Comparison of ENCODE assay signal across 10 mouse cellular contexts in genomic region chr2:93339373-93340106, GRCm38 (mm10). TPM values are rescaled to one million over a fixed set of nuclear protein-coding genes. Genes with fewer than 3 reads are reported as not detected.
DNase-seq lines count a peak whose midpoint lies in the region; ATAC-seq and TF ChIP-seq lines count a peak whose summit lies in the region.
"Had no signal": no experiment of that assay in that cellular context is flagged by ENCODE, and none has a peak within 500 bp of the region (broad histone marks: within the 10 kb centered on the region; RNA-seq: fewer than 3 reads in every experiment).

No protein-coding gene starts in this region.

- H3K27ac ChIP-seq in embryonic facial prominence, embryonic 12.5 days, result peak overlapping the region; percentile 36; the same call in 1 of the 2 replicates
- H3K27ac ChIP-seq in embryonic facial prominence, embryonic 10.5 days (replicated peaks), result no peak overlapping the region
- H3K27ac ChIP-seq in MEL (ENCODE audit: control insufficient read depth, low read depth, low read length), result no peak overlapping the region
- peak overlapping the region; percentile 50 for H3K27ac ChIP-seq in hindbrain, embryonic 15.5 days (replicated peaks)
- H3K27ac ChIP-seq in left cerebral cortex, adult 2 months, result no peak overlapping the region
- H3K27ac ChIP-seq: kidney, postnatal 0 days had no signal

- peak; percentile 51 to 52; a peak in 3 of 4 replicates for TF ChIP-seq EP300 in MEL (IDR thresholded peaks at IDR 0.05; ENCODE audit: low read depth in 1 of 2, low read length in 2 of 2)

- 67% methylated on average over 9 of the region's 9 CpGs for whole genome bisulfite sequencing in embryonic facial prominence, embryonic 12.5 days
- 77% methylated on average over 9 of the region's 9 CpGs for WGBS in embryonic facial prominence, embryonic 10.5 days
- WGBS in hindbrain, embryonic 15.5 days, result 39% methylated on average over 9 of the region's 9 CpGs

- no peak overlapping the region for H3K4me3 ChIP-seq in embryonic facial prominence, embryonic 12.5 days
- no peak overlapping the region for H3K4me3 ChIP-seq in embryonic facial prominence, embryonic 10.5 days
- H3K4me3 ChIP-seq in MEL (ENCODE audit: control insufficient read depth in 1 of 2, insufficient read depth in 1 of 2, low read depth in 2 of 2, low read length in 2 of 2), result no peak overlapping the region
- H3K4me3 ChIP-seq in hindbrain, embryonic 15.5 days, result no peak overlapping the region
- no peak overlapping the region for H3K4me3 ChIP-seq in left cerebral cortex, adult 2 months

- DNase-seq in embryonic facial prominence, embryonic 10.5 days (ENCODE audit: low spot score), result no peak
- peak; percentile 44 for DNase-seq in MEL (ENCODE audit: low read depth, low spot score)
- DNase-seq in layer of hippocampus, adult 11-12 months (ENCODE audit: low spot score), result no peak
- no peak for DNase-seq in spleen, adult 12 weeks (ENCODE audit: low spot score)
- DNase-seq in left cerebral cortex, adult 2 months (ENCODE audit: extremely low spot score in 1 of 2, low spot score in 2 of 2), result no peak
- DNase-seq: B cell, adult 2 months had no signal

- TF ChIP-seq CTCF in MEL (IDR thresholded peaks at IDR 0.05 in 2 of 3, conservative IDR thresholded peaks at IDR 0.05 in 1 of 3; ENCODE audit: control insufficient read depth in 1 of 3, insufficient read depth in 1 of 3, low read depth in 2 of 3, low read length in 3 of 3, poor library complexity in 1 of 3, severe bottlenecking in 1 of 3), result no peak
- TF ChIP-seq CTCF in left cerebral cortex, adult 2 months (IDR thresholded peaks at IDR 0.05), result no peak

- no peaks in the 10 kb centered on the region for H3K79me2 ChIP-seq in MEL (ENCODE audit: control insufficient read depth, insufficient read depth, low read length, poor library complexity)

- peaks cover 8% of the 10 kb centered on the region for H3K4me1 ChIP-seq in embryonic facial prominence, embryonic 12.5 days
- peaks cover 32% of the 10 kb centered on the region for H3K4me1 ChIP-seq in embryonic facial prominence, embryonic 10.5 days
- H3K4me1 ChIP-seq in MEL (ENCODE audit: control insufficient read depth in 1 of 2, insufficient read depth in 2 of 2, low read length in 2 of 2), result peaks cover 5 to 13% of the 10 kb centered on the region in 2 experiments
- H3K4me1 ChIP-seq in hindbrain, embryonic 15.5 days (replicated peaks), result peaks cover 18% of the 10 kb centered on the region

- no peak overlapping the region for H3K9ac ChIP-seq in embryonic facial prominence, embryonic 12.5 days
- H3K9ac ChIP-seq in MEL (ENCODE audit: control insufficient read depth, low read depth, low read length, poor library complexity, severe bottlenecking), result no peak overlapping the region
- H3K9ac ChIP-seq in hindbrain, embryonic 15.5 days, result peak overlapping the region; percentile 17; the same call in 1 of the 2 replicates

- H3K36me3 ChIP-seq in embryonic facial prominence, embryonic 12.5 days, result no peaks in the 10 kb centered on the region
- H3K36me3 ChIP-seq in embryonic facial prominence, embryonic 10.5 days (replicated peaks), result no peaks in the 10 kb centered on the region
- peaks cover 0 to 6% of the 10 kb centered on the region in 2 experiments; a peak in 2 of 4 replicates for H3K36me3 ChIP-seq in MEL (ENCODE audit: control insufficient read depth in 1 of 2, insufficient read depth in 2 of 2, low read length in 2 of 2)
- no peaks in the 10 kb centered on the region for H3K36me3 ChIP-seq in hindbrain, embryonic 15.5 days

- intact Hi-C loops in left cerebral cortex, adult 2 months (cut with DNase I), result no loop called here

- no peak for TF ChIP-seq RAD21 in MEL (IDR thresholded peaks at IDR 0.05; ENCODE audit: low read depth, low read length)

- 0 out of 2 replicates have a peak, but pooled peaks cover 6% of the 10 kb centered on the region for H3K27me3 ChIP-seq in embryonic facial prominence, embryonic 12.5 days
- peaks cover 26% of the 10 kb centered on the region for H3K27me3 ChIP-seq in embryonic facial prominence, embryonic 10.5 days (replicated peaks; ENCODE audit: low read depth, poor library complexity, severe bottlenecking)
- H3K27me3 ChIP-seq in MEL (ENCODE audit: control insufficient read depth in 1 of 2, insufficient read depth in 2 of 2, low read length in 2 of 2), result no peaks in the 10 kb centered on the region
- H3K27me3 ChIP-seq in hindbrain, embryonic 15.5 days, result no peaks in the 10 kb centered on the region

- no peaks in the 10 kb centered on the region for H3K9me3 ChIP-seq in embryonic facial prominence, embryonic 12.5 days
- no peaks in the 10 kb centered on the region for H3K9me3 ChIP-seq in embryonic facial prominence, embryonic 10.5 days
- H3K9me3 ChIP-seq in MEL (replicated peaks; ENCODE audit: insufficient read depth, low read length), result no peaks in the 10 kb centered on the region
- no peaks in the 10 kb centered on the region for H3K9me3 ChIP-seq in hindbrain, embryonic 15.5 days

- H3K4me2 ChIP-seq in embryonic facial prominence, embryonic 12.5 days (replicated peaks), result no peak overlapping the region
- H3K4me2 ChIP-seq in hindbrain, embryonic 15.5 days, result no peak overlapping the region

- TF ChIP-seq POLR2A in MEL (IDR thresholded peaks at IDR 0.05; ENCODE audit: control insufficient read depth in 1 of 2, insufficient read depth in 1 of 2, low read depth in 1 of 2, low read length in 2 of 2, poor library complexity in 1 of 2), result no peak

- ATAC-seq in embryonic facial prominence, embryonic 12.5 days (ENCODE audit: insufficient number of reproducible peaks, insufficient read depth, low FRiP score, low TSS enrichment), result no peak
- ATAC-seq in hindbrain, embryonic 15.5 days (ENCODE audit: low FRiP score, low read depth), result no peak
- ATAC-seq in megakaryocyte-erythroid progenitor cell, adult 5-6 weeks (replicated peaks; ENCODE audit: low FRiP score, low TSS enrichment, poor library complexity, severe bottlenecking), result peak; percentile 36

TF ChIP-seq in MEL, 35 proteins besides CTCF, POLR2A, EP300 and RAD21:
- TF ChIP-seq NELFE (IDR thresholded peaks at IDR 0.05; ENCODE audit: low read depth, low read length) (no peak), ETS1 (IDR thresholded peaks at IDR 0.05; ENCODE audit: low read depth, low read length) (peak; percentile 43; the same call in 1 of the 2 replicates), POLR2AphosphoS2 (IDR thresholded peaks at IDR 0.05; ENCODE audit: low read length) (no peak), GATA1 (IDR thresholded peaks at IDR 0.05; ENCODE audit: low read depth, low read length) (0 out of 2 replicates have a peak, but pooled peaks have one; percentile 5), NRF1 (IDR thresholded peaks at IDR 0.05; ENCODE audit: insufficient read depth, low read depth, low read length, poor library complexity, severe bottlenecking) (no peak), JUND (IDR thresholded peaks at IDR 0.05; ENCODE audit: low read depth, low read length) (no peak), MYC (IDR thresholded peaks at IDR 0.05; ENCODE audit: low read depth, low read length) (0 out of 2 replicates have a peak, but pooled peaks have one; percentile 23), HCFC1 (IDR thresholded peaks at IDR 0.05; ENCODE audit: low read depth, low read length) (no peak), RCOR1 (IDR thresholded peaks at IDR 0.05; ENCODE audit: low read depth, low read length) (no peak)

RNA-seq across cellular contexts. Expression of gene Tspan18, which starts 5.2 kb away (rescaled TPM):
- 16.1 and 16.3 TPM in 2 replicates for polyA plus RNA-seq in embryonic facial prominence, embryonic 12.5 days (2016; fragmentation: Nextera tagmentation; extraction: Ambion mirVana)
- 20.7 and 25.3 TPM in 2 replicates for polyA plus RNA-seq in embryonic facial prominence, embryonic 10.5 days (2016; fragmentation: Nextera tagmentation; extraction: Ambion mirVana)
- total RNA-seq in MEL (2012; rRNA removed), result 1.5 and 2.2 TPM in 2 replicates
- polyA plus RNA-seq in MEL (2012; ENCODE audit: insufficient read depth in 1 of 2, insufficient read length in 2 of 2, low read depth in 1 of 2, low replicate concordance in 2 of 2, missing spikeins in 1 of 2), result 1 to 10 TPM in 1 of 2 experiments, not detected in 1; 4.4 TPM
- polyA plus RNA-seq in hindbrain, embryonic 15.5 days (2015; fragmentation: Nextera tagmentation; extraction: Ambion mirVana), result 17.9 and 23.5 TPM in 2 replicates
- 4.1 TPM in 1 of 2 replicates, not detected in the other for total RNA-seq in megakaryocyte-erythroid progenitor cell, adult 5-6 weeks (2014; fragmentation: Nextera tagmentation)
- not detected in 2 replicates for total RNA-seq in megakaryocyte-erythroid progenitor cell, adult 5-6 weeks (2017)
- total RNA-seq in left cerebral cortex, adult 2 months (2021), result 1 to 10 TPM; 1.5 to 3.0 TPM

Comparison
In these comparisons a context has a peak if more than half of its experiments do, and no peak if none do; other contexts are left out.
1. H3K27ac ChIP-seq: peak in embryonic facial prominence, embryonic 12.5 days (single experiment) and hindbrain, embryonic 15.5 days (single experiment); none in embryonic facial prominence, embryonic 10.5 days (single experiment), MEL (single experiment) and left cerebral cortex, adult 2 months (single experiment).